Mouse (Mus musculus): ENCODE data around the gene Etl4. TPM values are rescaled to one million over a fixed set of nuclear protein-coding genes. Genes with fewer than 3 reads are reported as not detected.
"Not testable (repeated sequence)": the region's sequence is repeated elsewhere in the genome, so short reads cannot be mapped to it uniquely, and the experiment has no call there.

The Etl4 gene
- polyA plus RNA-seq, 1 experiment from 2014 or later = 2.5 TPM

GRCm38 (mm10) chr2:20377026-20377425, 467.4 kb downstream of the Etl4 start:
- ATAC-seq (ENCODE audit: low FRiP score, low TSS enrichment) = no peak
- no peaks in the 10 kb centered on the region for H3K9me3 ChIP-seq (ENCODE audit: control insufficient read depth, low read length)
- no peak overlapping the region for H3K9ac ChIP-seq (replicated peaks; ENCODE audit: low read length)
- H3K4me1 ChIP-seq (ENCODE audit: control insufficient read depth, insufficient read depth, low read length) = no peaks in the 10 kb centered on the region
- DNase-seq = no peak
- H3K4me2 ChIP-seq (ENCODE audit: low read length) = no peak overlapping the region
- H3K27me3 ChIP-seq (ENCODE audit: control insufficient read depth, insufficient read depth, low read length) = no peaks in the 10 kb centered on the region
- H3K27ac ChIP-seq (replicated peaks; ENCODE audit: low read depth, low read length) = no peak overlapping the region
- H3K36me3 ChIP-seq (ENCODE audit: control insufficient read depth, insufficient read depth, low read length) = no peaks in the 10 kb centered on the region
- no peak overlapping the region for H3K4me3 ChIP-seq (replicated peaks; ENCODE audit: low read depth, low read length)
- 90% methylated on average over 2 of the region's 2 CpGs for WGBS

- ATAC-seq (ENCODE audit: low FRiP score, low TSS enrichment); H3K36me3 ChIP-seq (ENCODE audit: control insufficient read depth, insufficient read depth, low read length); H3K9me3 ChIP-seq (ENCODE audit: control insufficient read depth, low read length); H3K4me1 ChIP-seq (ENCODE audit: control insufficient read depth, insufficient read depth, low read length); DNase-seq; H3K27me3 ChIP-seq (ENCODE audit: control insufficient read depth, insufficient read depth, low read length); H3K9ac ChIP-seq (replicated peaks; ENCODE audit: low read length); H3K4me2 ChIP-seq (ENCODE audit: low read length); H3K4me3 ChIP-seq (replicated peaks; ENCODE audit: low read depth, low read length); H3K27ac ChIP-seq (replicated peaks; ENCODE audit: low read depth, low read length): not testable (repeated sequence)
- WGBS = 86% methylated on average over 4 of the region's 8 CpGs
Measured at GRCm38 (mm10) chr2:20380874-20381273, 471.3 kb downstream of the Etl4 start.

GRCm38 (mm10) chr2:20394083-20394482, 484.5 kb downstream of the Etl4 start:
- H3K9ac ChIP-seq (replicated peaks; ENCODE audit: low read length) = no peak overlapping the region
- H3K9me3 ChIP-seq (ENCODE audit: control insufficient read depth, low read length) = no peaks in the 10 kb centered on the region
- DNase-seq (no peak), ATAC-seq (ENCODE audit: low FRiP score, low TSS enrichment) (no peak)
- H3K4me2 ChIP-seq (ENCODE audit: low read length) = no peak overlapping the region
- H3K27me3 ChIP-seq (ENCODE audit: control insufficient read depth, insufficient read depth, low read length) = no peaks in the 10 kb centered on the region
- no peak overlapping the region for H3K27ac ChIP-seq (replicated peaks; ENCODE audit: low read depth, low read length)
- H3K4me1 ChIP-seq (ENCODE audit: control insufficient read depth, insufficient read depth, low read length) = no peaks in the 10 kb centered on the region
- H3K4me3 ChIP-seq (replicated peaks; ENCODE audit: low read depth, low read length) = no peak overlapping the region
- no peaks in the 10 kb centered on the region for H3K36me3 ChIP-seq (ENCODE audit: control insufficient read depth, insufficient read depth, low read length)

- H3K9ac ChIP-seq (replicated peaks; ENCODE audit: low read length) = no peak overlapping the region
- H3K27ac ChIP-seq (replicated peaks; ENCODE audit: low read depth, low read length) = no peak overlapping the region
- H3K4me3 ChIP-seq (replicated peaks; ENCODE audit: low read depth, low read length) = no peak overlapping the region
- H3K4me1 ChIP-seq (ENCODE audit: control insufficient read depth, insufficient read depth, low read length) = no peaks in the 10 kb centered on the region
- no peak overlapping the region for H3K4me2 ChIP-seq (ENCODE audit: low read length)
- WGBS = 90% methylated on average over 6 of the region's 6 CpGs
- DNase-seq (no peak), ATAC-seq (ENCODE audit: low FRiP score, low TSS enrichment) (no peak)
- H3K27me3 ChIP-seq (ENCODE audit: control insufficient read depth, insufficient read depth, low read length) = no peaks in the 10 kb centered on the region
- H3K9me3 ChIP-seq (ENCODE audit: control insufficient read depth, low read length) = no peaks in the 10 kb centered on the region
- no peaks in the 10 kb centered on the region for H3K36me3 ChIP-seq (ENCODE audit: control insufficient read depth, insufficient read depth, low read length)
Measured at GRCm38 (mm10) chr2:20396978-20397377, 487.4 kb downstream of the Etl4 start.

- Histone ChIP-seq H3K9ac (replicated peaks; ENCODE audit: low read length) (no peak overlapping the region), H3K27ac (replicated peaks; ENCODE audit: low read depth, low read length) (no peak overlapping the region), H3K9me3 (ENCODE audit: control insufficient read depth, low read length) (no peaks in the 10 kb centered on the region), H3K4me3 (replicated peaks; ENCODE audit: low read depth, low read length) (no peak overlapping the region), H3K27me3 (ENCODE audit: control insufficient read depth, insufficient read depth, low read length) (no peaks in the 10 kb centered on the region), H3K4me2 (ENCODE audit: low read length) (no peak overlapping the region), H3K36me3 (ENCODE audit: control insufficient read depth, insufficient read depth, low read length) (no peaks in the 10 kb centered on the region), H3K4me1 (ENCODE audit: control insufficient read depth, insufficient read depth, low read length) (no peaks in the 10 kb centered on the region)
- ATAC-seq (ENCODE audit: low FRiP score, low TSS enrichment) = no peak
- no peak for DNase-seq
- WGBS = 79% methylated on average over 3 of the region's 3 CpGs
Measured at GRCm38 (mm10) chr2:20400556-20400955, 491.0 kb downstream of the Etl4 start.

- Histone ChIP-seq H3K9me3 (ENCODE audit: control insufficient read depth, low read length) (no peaks in the 10 kb centered on the region), H3K27me3 (ENCODE audit: control insufficient read depth, insufficient read depth, low read length) (no peaks in the 10 kb centered on the region), H3K27ac (replicated peaks; ENCODE audit: low read depth, low read length) (no peak overlapping the region), H3K9ac (replicated peaks; ENCODE audit: low read length) (no peak overlapping the region), H3K4me3 (replicated peaks; ENCODE audit: low read depth, low read length) (no peak overlapping the region), H3K4me2 (ENCODE audit: low read length) (no peak overlapping the region), H3K4me1 (ENCODE audit: control insufficient read depth, insufficient read depth, low read length) (no peaks in the 10 kb centered on the region), H3K36me3 (ENCODE audit: control insufficient read depth, insufficient read depth, low read length) (no peaks in the 10 kb centered on the region)
- ATAC-seq (ENCODE audit: low FRiP score, low TSS enrichment) (no peak), DNase-seq (no peak)
- 62% methylated on average over 1 of the region's 1 CpGs for WGBS
Measured at GRCm38 (mm10) chr2:20404395-20404794, 494.8 kb downstream of the Etl4 start.

- H3K4me1 ChIP-seq (ENCODE audit: control insufficient read depth, insufficient read depth, low read length) = no peaks in the 10 kb centered on the region
- H3K9me3 ChIP-seq (ENCODE audit: control insufficient read depth, low read length) = no peaks in the 10 kb centered on the region
- 72% methylated on average over 5 of the region's 5 CpGs for whole genome bisulfite sequencing
- no peak overlapping the region for H3K4me3 ChIP-seq (replicated peaks; ENCODE audit: low read depth, low read length)
- no peak for ATAC-seq (ENCODE audit: low FRiP score, low TSS enrichment)
- no peak overlapping the region for H3K4me2 ChIP-seq (ENCODE audit: low read length)
- H3K27ac ChIP-seq (replicated peaks; ENCODE audit: low read depth, low read length) = no peak overlapping the region
- H3K27me3 ChIP-seq (ENCODE audit: control insufficient read depth, insufficient read depth, low read length) = no peaks in the 10 kb centered on the region
- no peaks in the 10 kb centered on the region for H3K36me3 ChIP-seq (ENCODE audit: control insufficient read depth, insufficient read depth, low read length)
- no peak for DNase-seq
- H3K9ac ChIP-seq (replicated peaks; ENCODE audit: low read length) = no peak overlapping the region
Measured at GRCm38 (mm10) chr2:20407101-20407500, 497.5 kb downstream of the Etl4 start.

GRCm38 (mm10) chr2:20414856-20415255, 505.3 kb downstream of the Etl4 start:
- DNase-seq (no peak), ATAC-seq (ENCODE audit: low FRiP score, low TSS enrichment) (no peak)
- Histone ChIP-seq H3K9me3 (ENCODE audit: control insufficient read depth, low read length) (no peaks in the 10 kb centered on the region), H3K27ac (replicated peaks; ENCODE audit: low read depth, low read length) (no peak overlapping the region), H3K4me1 (ENCODE audit: control insufficient read depth, insufficient read depth, low read length) (peaks cover 3% of the 10 kb centered on the region; the same call in 1 of the 2 replicates), H3K27me3 (ENCODE audit: control insufficient read depth, insufficient read depth, low read length) (no peaks in the 10 kb centered on the region), H3K4me2 (ENCODE audit: low read length) (no peak overlapping the region), H3K4me3 (replicated peaks; ENCODE audit: low read depth, low read length) (no peak overlapping the region), H3K36me3 (ENCODE audit: control insufficient read depth, insufficient read depth, low read length) (no peaks in the 10 kb centered on the region), H3K9ac (replicated peaks; ENCODE audit: low read length) (no peak overlapping the region)
- WGBS = 88% methylated on average over 4 of the region's 4 CpGs

GRCm38 (mm10) chr2:20416934-20417614, 507.5 kb downstream of the Etl4 start:
- DNase-seq (peak; percentile 13), ATAC-seq (ENCODE audit: low FRiP score, low TSS enrichment) (peak; percentile 18; the same call in 1 of the 2 replicates)
- Histone ChIP-seq H3K9me3 (ENCODE audit: control insufficient read depth, low read length) (no peaks in the 10 kb centered on the region), H3K9ac (replicated peaks; ENCODE audit: low read length) (no peak overlapping the region), H3K27ac (replicated peaks; ENCODE audit: low read depth, low read length) (no peak overlapping the region), H3K4me2 (ENCODE audit: low read length) (no peak overlapping the region), H3K4me3 (replicated peaks; ENCODE audit: low read depth, low read length) (no peak overlapping the region), H3K36me3 (ENCODE audit: control insufficient read depth, insufficient read depth, low read length) (no peaks in the 10 kb centered on the region), H3K4me1 (ENCODE audit: control insufficient read depth, insufficient read depth, low read length) (peaks cover 3% of the 10 kb centered on the region; the same call in 1 of the 2 replicates), H3K27me3 (ENCODE audit: control insufficient read depth, insufficient read depth, low read length) (no peaks in the 10 kb centered on the region)
- 20% methylated on average over 8 of the region's 8 CpGs for WGBS

Data from midbrain, embryonic 14.5 days (tissue).